Mouse (Mus musculus) forebrain, embryonic 10.5 days (tissue): ENCODE measurements around the gene Cbl. TPM values are rescaled to one million over a fixed set of nuclear protein-coding genes. Genes with fewer than 3 reads are reported as not detected.
A peak's percentile ranks its signal among the peaks of the same experiment; 100 is the strongest.

ENCODE experiments used
- DNase-seq: peaks from one replicate; pipeline ENCODE4 v3.0.0-alpha.2; 2017; ENCODE audit warnings: low spot score; ENCODE audit errors: extremely low spot score
- H3K27ac ChIP-seq: fragments of 300-500 bp; sonication (generic); 2 replicates; pipeline ENCODE4 v1.5.1; 2016; ENCODE audit warnings: mild to moderate bottlenecking
- H3K27me3 ChIP-seq: fragments of 300-500 bp; sonication (generic); 2 replicates; pipeline ENCODE4 v1.6.1; 2016; ENCODE audit warnings: mild to moderate bottlenecking; ENCODE audit not compliant: poor library complexity, severe bottlenecking
- H3K36me3 ChIP-seq: fragments of 300-500 bp; sonication (generic); replicated peaks from 2 replicates; pipeline ENCODE4 v1.6.1; 2016; ENCODE audit warnings: mild to moderate bottlenecking, moderate library complexity
- H3K4me1 ChIP-seq: fragments of 300-500 bp; sonication (generic); 2 replicates; pipeline ENCODE4 v1.6.1; 2016
- H3K4me3 ChIP-seq: fragments of 300-500 bp; sonication (generic); 2 replicates; pipeline ENCODE4 v1.5.1; 2016; ENCODE audit warnings: mild to moderate bottlenecking, moderate library complexity
- H3K9me3 ChIP-seq: fragments of 300-500 bp; sonication (generic); 2 replicates; pipeline ENCODE4 v1.6.1; 2016; ENCODE audit warnings: mild to moderate bottlenecking, moderate library complexity
- WGBS: fragments of 180-500 bp; shearing (Covaris S2); methylation state at CpG from one replicate; pipeline ENCODE4 v1.1.7; 2016; 5-methylcytosine and 5-hydroxymethylcytosine counted together
- polyA plus RNA-seq: library from polyadenylated mRNA; unstranded; fragments of >200 nt; fragmentation: Nextera tagmentation; extraction: Ambion mirVana; gene quantifications from 2 replicates; pipeline ENCODE4 v1.2.1, GENCODE M21; 2016

The Cbl gene
- polyA plus RNA-seq, 1 experiment from 2014 or later = 23.8 TPM

GRCm38 (mm10) chr9:44168931-44169330 is 64.9 kb downstream of the Cbl start:
- H3K9me3 ChIP-seq = no peaks in the 10 kb centered on the region
- H3K4me3 ChIP-seq = no peak overlapping the region
- DNase-seq = no peak
- 89% methylated on average over 5 of the region's 5 CpGs for WGBS
- peaks cover 93% of the 10 kb centered on the region for H3K36me3 ChIP-seq
- no peaks in the 10 kb centered on the region for H3K4me1 ChIP-seq
- no peaks in the 10 kb centered on the region for H3K27me3 ChIP-seq
- no peak overlapping the region for H3K27ac ChIP-seq

DNA sequence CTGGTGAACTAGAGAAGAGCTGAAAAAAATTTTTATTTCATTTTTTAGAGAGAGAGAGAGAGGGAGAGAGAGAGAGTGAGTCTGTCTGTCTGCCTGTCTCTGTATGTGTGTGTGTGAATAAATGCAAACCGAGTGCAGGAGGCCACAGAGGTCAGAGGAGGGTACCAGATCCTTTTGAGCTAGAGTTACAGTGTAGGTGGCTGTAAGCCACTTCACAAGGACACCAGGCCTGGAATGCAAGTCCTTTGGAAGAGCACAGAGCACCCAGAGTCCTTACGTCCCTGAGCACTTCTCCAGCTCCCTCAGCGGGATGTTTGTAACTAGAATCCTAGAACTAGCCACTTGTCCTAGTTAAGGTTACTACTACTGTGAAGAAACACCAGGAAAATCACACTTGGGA is 74.0 kb downstream of the Cbl start:
- 88% methylated on average over 3 of the region's 3 CpGs for WGBS
- H3K9me3 ChIP-seq = no peaks in the 10 kb centered on the region
- no peaks in the 10 kb centered on the region for H3K27me3 ChIP-seq
- H3K36me3 ChIP-seq = peaks cover 92% of the 10 kb centered on the region
- no peak for DNase-seq
- no peaks in the 10 kb centered on the region for H3K4me1 ChIP-seq
- no peak overlapping the region for H3K4me3 ChIP-seq
- no peak overlapping the region for H3K27ac ChIP-seq

DNA sequence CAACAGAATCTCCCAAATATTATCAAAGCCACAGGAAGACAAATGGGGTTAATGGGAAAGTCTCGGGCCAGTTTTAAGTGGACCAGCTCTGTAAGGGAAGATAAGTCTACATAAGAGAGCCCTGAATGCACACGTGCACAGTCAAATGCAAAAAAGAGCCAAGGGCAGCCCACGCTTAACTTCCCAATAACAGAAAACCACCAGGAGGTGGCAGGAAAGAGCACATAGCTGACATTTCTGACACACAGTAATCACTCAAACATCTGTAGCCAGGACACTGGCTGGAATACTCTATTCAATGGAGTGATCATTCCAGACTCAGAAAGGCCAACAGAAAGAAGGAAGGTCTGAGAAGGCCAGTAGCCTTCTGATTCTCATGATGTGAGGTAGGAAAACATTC is 86.6 kb downstream of the Cbl start:
- H3K4me1 ChIP-seq = peaks cover 18% of the 10 kb centered on the region
- no peak overlapping the region for H3K4me3 ChIP-seq
- no peaks in the 10 kb centered on the region for H3K9me3 ChIP-seq
- H3K27ac ChIP-seq = no peak overlapping the region
- H3K27me3 ChIP-seq = no peaks in the 10 kb centered on the region
- DNase-seq = no peak
- WGBS = 67% methylated on average over 3 of the region's 3 CpGs
- H3K36me3 ChIP-seq = peaks cover 86% of the 10 kb centered on the region

- H3K27me3 ChIP-seq = no peaks in the 10 kb centered on the region
- H3K27ac ChIP-seq = no peak overlapping the region
- no peak for DNase-seq
- H3K36me3 ChIP-seq = peaks cover 84% of the 10 kb centered on the region
- no peaks in the 10 kb centered on the region for H3K9me3 ChIP-seq
- H3K4me3 ChIP-seq = no peak overlapping the region
- peaks cover 18% of the 10 kb centered on the region for H3K4me1 ChIP-seq
Observed at GRCm38 (mm10) chr9:44144718-44145060, 89.2 kb downstream of the Cbl start.

- Histone ChIP-seq H3K27me3 (no peaks in the 10 kb centered on the region), H3K4me1 (peaks cover 20% of the 10 kb centered on the region), H3K9me3 (no peaks in the 10 kb centered on the region), H3K4me3 (no peak overlapping the region), H3K36me3 (peaks cover 84% of the 10 kb centered on the region), H3K27ac (0 out of 2 replicates have a peak overlapping the region, but pooled peaks have one; percentile 25)
- WGBS = 26% methylated on average over 7 of the region's 8 CpGs
- DNase-seq = no peak
Observed at GRCm38 (mm10) chr9:44144023-44144717, 89.7 kb downstream of the Cbl start.

DNA sequence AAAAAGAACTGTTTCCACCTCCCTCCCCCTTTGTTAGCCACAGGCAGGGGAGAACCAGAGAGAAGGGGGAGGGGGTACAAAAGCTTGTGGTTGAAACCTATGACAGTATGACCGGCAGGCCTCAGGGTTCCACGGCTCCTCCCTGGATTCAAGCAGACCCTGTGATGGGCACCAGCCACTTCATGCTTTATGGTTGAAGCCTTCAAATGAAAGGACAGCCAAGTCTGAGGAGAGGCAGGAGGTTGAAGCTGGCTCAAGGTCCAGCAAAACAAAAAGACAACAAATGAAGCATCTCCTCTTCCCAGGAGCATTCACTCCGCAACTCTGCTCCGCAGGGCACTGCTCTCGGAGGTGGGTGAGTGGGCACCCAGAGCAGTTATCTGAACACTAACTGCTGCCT is 90.4 kb downstream of the Cbl start:
- H3K4me1 ChIP-seq = peaks cover 24% of the 10 kb centered on the region
- H3K9me3 ChIP-seq = no peaks in the 10 kb centered on the region
- H3K36me3 ChIP-seq = peaks cover 78% of the 10 kb centered on the region
- no peak for DNase-seq
- 74% methylated on average over 5 of the region's 5 CpGs for WGBS
- H3K27me3 ChIP-seq = no peaks in the 10 kb centered on the region
- H3K27ac ChIP-seq = 0 out of 2 replicates have a peak overlapping the region, but pooled peaks have one; percentile 25
- H3K4me3 ChIP-seq = no peak overlapping the region

DNA sequence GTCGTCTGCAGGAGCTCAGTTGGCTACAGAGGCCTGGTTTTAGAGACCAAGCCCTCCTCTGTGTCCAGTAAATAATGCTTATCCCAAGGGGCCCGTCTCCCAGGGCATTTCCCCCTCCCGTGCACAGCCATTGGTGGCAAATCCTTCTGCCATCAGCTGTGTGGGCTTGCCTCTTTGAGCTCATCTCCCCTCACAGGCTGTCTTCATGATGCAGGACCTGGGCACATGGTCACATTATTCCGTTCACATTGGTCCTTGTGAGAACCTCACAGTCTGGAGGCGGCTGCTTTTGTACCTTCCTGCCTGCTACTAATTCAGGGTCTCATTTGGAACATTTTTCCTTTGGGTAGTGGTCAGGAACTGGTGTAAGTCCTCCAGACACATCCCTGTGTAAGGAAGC is 91.9 kb downstream of the Cbl start:
- Histone ChIP-seq H3K27me3 (peaks cover 4% of the 10 kb centered on the region), H3K4me1 (peaks cover 28% of the 10 kb centered on the region), H3K9me3 (no peaks in the 10 kb centered on the region), H3K27ac (no peak overlapping the region), H3K4me3 (no peak overlapping the region), H3K36me3 (peaks cover 71% of the 10 kb centered on the region)
- WGBS = 71% methylated on average over 5 of the region's 5 CpGs
- no peak for DNase-seq

DNA sequence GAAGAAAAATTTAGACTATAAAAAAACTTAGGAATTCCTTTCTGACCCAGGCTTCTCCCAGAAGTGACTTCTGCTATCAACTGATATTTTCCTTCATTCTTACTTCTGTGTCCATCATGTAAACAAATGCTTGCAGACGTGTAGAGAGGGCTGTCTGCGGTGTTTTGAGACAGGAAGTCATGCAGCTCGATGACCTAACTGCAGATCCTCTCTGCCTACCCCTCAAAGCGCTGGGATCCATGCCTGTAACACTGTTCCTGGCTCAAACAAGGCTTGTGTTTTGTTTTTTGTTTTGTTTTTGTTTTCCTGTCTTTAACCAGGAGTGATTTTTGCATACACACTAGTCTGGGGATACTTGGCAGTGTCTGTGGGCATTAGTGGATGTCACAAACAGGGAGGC is 96.0 kb downstream of the Cbl start:
- Histone ChIP-seq H3K36me3 (peaks cover 37% of the 10 kb centered on the region), H3K4me1 (peaks cover 50% of the 10 kb centered on the region), H3K9me3 (no peaks in the 10 kb centered on the region), H3K4me3 (no peak overlapping the region), H3K27ac (no peak overlapping the region), H3K27me3 (peaks cover 45% of the 10 kb centered on the region)
- DNase-seq = no peak
- WGBS = 80% methylated on average over 4 of the region's 4 CpGs

- 68% methylated on average over 7 of the region's 7 CpGs for WGBS
- 0 out of 2 replicates have a peak overlapping the region, but pooled peaks have one; percentile 74 for H3K27ac ChIP-seq
- H3K4me3 ChIP-seq = peak overlapping the region; percentile 63
- peaks cover 21% of the 10 kb centered on the region for H3K36me3 ChIP-seq
- H3K4me1 ChIP-seq = peaks cover 60% of the 10 kb centered on the region
- H3K27me3 ChIP-seq = peaks cover 65% of the 10 kb centered on the region
- H3K9me3 ChIP-seq = no peaks in the 10 kb centered on the region
- no peak for DNase-seq
Observed at GRCm38 (mm10) chr9:44135731-44136411, 98.0 kb downstream of the Cbl start.

- H3K27me3 ChIP-seq = peaks cover 69% of the 10 kb centered on the region
- peaks cover 13% of the 10 kb centered on the region for H3K36me3 ChIP-seq
- 3% methylated on average over 49 of the region's 49 CpGs for WGBS
- H3K27ac ChIP-seq = peak overlapping the region; percentile 74
- peaks cover 68% of the 10 kb centered on the region for H3K4me1 ChIP-seq
- H3K9me3 ChIP-seq = no peaks in the 10 kb centered on the region
- peak overlapping the region; percentile 63 for H3K4me3 ChIP-seq
- peak; percentile 44 for DNase-seq
Observed at GRCm38 (mm10) chr9:44134851-44135730, 98.8 kb downstream of the Cbl start.

- H3K36me3 ChIP-seq = peaks cover 5% of the 10 kb centered on the region
- H3K27me3 ChIP-seq = peaks cover 70% of the 10 kb centered on the region
- no peaks in the 10 kb centered on the region for H3K9me3 ChIP-seq
- peaks cover 74% of the 10 kb centered on the region for H3K4me1 ChIP-seq
- peak within 1 kb of the TSS; percentile 63 for H3K4me3 ChIP-seq
- 2% methylated on average over 54 of the region's 55 CpGs for WGBS
- H3K27ac ChIP-seq = peak within 1 kb of the TSS; percentile 74
- DNase-seq = peak; percentile 58
Observed at GRCm38 (mm10) chr9:44134101-44134850, 99.6 kb downstream of the Cbl start, which contains the start of gene Mcam. Gene Mcam (plus strand): TSS chr9:44134469.

- WGBS = 8% methylated on average over 2 of the region's 2 CpGs
- Histone ChIP-seq H3K9me3 (no peaks in the 10 kb centered on the region), H3K36me3 (0 out of 2 replicates have a peak, but pooled peaks cover 2% of the 10 kb centered on the region), H3K27me3 (peaks cover 80% of the 10 kb centered on the region), H3K4me3 (peak overlapping the region; percentile 63), H3K27ac (peak overlapping the region; percentile 74), H3K4me1 (peaks cover 75% of the 10 kb centered on the region)
- no peak for DNase-seq
Observed at GRCm38 (mm10) chr9:44133287-44133686, 100.6 kb downstream of the Cbl start.
